Mouse (Mus musculus) liver, embryonic 14.5 days (tissue): ENCODE measurements at regions not wholly inside any gene's neighbourhood (a gene's known extent, or its start where the extent isn't known, plus 50 kb on each side); places are given as distances from the start of the nearest gene placed in this dataset.

Source experiments
- CTCF ChIP-seq: IDR thresholded peaks from 2 replicates; pipeline ENCODE4 v1.5.1; 2016; ENCODE audit warnings: antibody characterized with exemption, low read depth, control low read depth
- EP300 ChIP-seq: IDR thresholded peaks from 2 replicates; pipeline ENCODE4 v1.6.1; 2016; ENCODE audit warnings: antibody characterized with exemption, low read depth

- no peak for TF ChIP-seq EP300
- TF ChIP-seq CTCF: no peak
Observed at GRCm38 (mm10) chr1:194117631-194118360, 500.2 kb upstream of the Plxna2 start.
